Mouse (Mus musculus): Measurements from ENCODE around the gene Mapkapk5. TPM values are rescaled to one million over a fixed set of nuclear protein-coding genes. Genes with fewer than 3 reads are reported as not detected.

The Mapkapk5 gene
- total and polyA plus RNA-seq, 3 experiments: 66.3 to 74.8 TPM; not detected in 1

- no peak overlapping the region for H3K9ac ChIP-seq (ENCODE audit: control insufficient read depth, low read depth, low read length, poor library complexity, severe bottlenecking)
- DNase-seq (ENCODE audit: low read depth, low spot score): no peak
- H3K9me3 ChIP-seq (replicated peaks; ENCODE audit: insufficient read depth, low read length): no peaks in the 10 kb centered on the region
- no peaks in the 10 kb centered on the region for H3K27me3 ChIP-seq (ENCODE audit: control insufficient read depth in 1 of 2, insufficient read depth in 2 of 2, low read length in 2 of 2)
- H3K36me3 ChIP-seq (ENCODE audit: control insufficient read depth in 1 of 2, insufficient read depth in 2 of 2, low read length in 2 of 2): peaks cover 0 to 3% of the 10 kb centered on the region in 2 experiments; a peak in 1 of 4 replicates
- no peaks in the 10 kb centered on the region for H3K4me1 ChIP-seq (ENCODE audit: control insufficient read depth in 1 of 2, insufficient read depth in 2 of 2, low read length in 2 of 2)
- H3K27ac ChIP-seq (ENCODE audit: control insufficient read depth, low read depth, low read length): no peak overlapping the region
- TF ChIP-seq MXI1 (IDR thresholded peaks at IDR 0.05; ENCODE audit: low read depth, low read length) (no peak), GABPA (IDR thresholded peaks at IDR 0.05; ENCODE audit: low read depth, low read length) (no peak), UBTF (IDR thresholded peaks at IDR 0.05; ENCODE audit: borderline replicate concordance, insufficient read depth, low read depth, low read length) (no peak), NRF1 (IDR thresholded peaks at IDR 0.05; ENCODE audit: insufficient read depth, low read depth, low read length, poor library complexity, severe bottlenecking) (no peak), KAT2A (conservative IDR thresholded peaks at IDR 0.05; ENCODE audit: low read depth, low read length) (no peak), MYC (IDR thresholded peaks at IDR 0.05; ENCODE audit: low read depth, low read length) (no peak), ZKSCAN1 (IDR thresholded peaks at IDR 0.05; ENCODE audit: low read depth, low read length) (no peak), MAX (IDR thresholded peaks at IDR 0.05; ENCODE audit: low read length) (no peak), MAZ (IDR thresholded peaks at IDR 0.05; ENCODE audit: low read depth, low read length) (no peak), ZNF384 (IDR thresholded peaks at IDR 0.05; ENCODE audit: low read depth, low read length) (no peak), HCFC1 (IDR thresholded peaks at IDR 0.05; ENCODE audit: low read depth, low read length) (no peak), GATA1 (IDR thresholded peaks at IDR 0.05; ENCODE audit: low read depth, low read length) (no peak)
- no peaks in the 10 kb centered on the region for H3K79me2 ChIP-seq (ENCODE audit: control insufficient read depth, insufficient read depth, low read length, poor library complexity)
- H3K4me3 ChIP-seq (ENCODE audit: control insufficient read depth in 1 of 2, insufficient read depth in 1 of 2, low read depth in 2 of 2, low read length in 2 of 2): no peak overlapping the region
These were observed 25.1 kb upstream of the Mapkapk5 start for GRCm38 (mm10) chr5:121570787-121571186.

GRCm38 (mm10) chr5:121569881-121570420 lies 24.2 kb upstream of the Mapkapk5 start:
- H3K27me3 ChIP-seq (ENCODE audit: control insufficient read depth in 1 of 2, insufficient read depth in 2 of 2, low read length in 2 of 2): no peaks in the 10 kb centered on the region
- H3K9ac ChIP-seq (ENCODE audit: control insufficient read depth, low read depth, low read length, poor library complexity, severe bottlenecking): no peak overlapping the region
- TF ChIP-seq ZC3H11A (IDR thresholded peaks at IDR 0.05; ENCODE audit: low read depth, low read length) (no peak), RAD21 (IDR thresholded peaks at IDR 0.05; ENCODE audit: low read depth, low read length) (no peak), EP300 (IDR thresholded peaks at IDR 0.05; ENCODE audit: low read depth in 1 of 2, low read length in 2 of 2) (no peak), MYB (IDR thresholded peaks at IDR 0.05; ENCODE audit: low read depth, low read length) (no peak), SMC3 (IDR thresholded peaks at IDR 0.05; ENCODE audit: low read depth, low read length) (no peak), UBTF (IDR thresholded peaks at IDR 0.05; ENCODE audit: borderline replicate concordance, insufficient read depth, low read depth, low read length) (no peak), NRF1 (IDR thresholded peaks at IDR 0.05; ENCODE audit: insufficient read depth, low read depth, low read length, poor library complexity, severe bottlenecking) (no peak), JUND (IDR thresholded peaks at IDR 0.05; ENCODE audit: low read depth, low read length) (no peak), ZNF384 (IDR thresholded peaks at IDR 0.05; ENCODE audit: low read depth, low read length) (no peak), CHD2 (IDR thresholded peaks at IDR 0.05; ENCODE audit: low read length) (no peak), CTCF (IDR thresholded peaks at IDR 0.05 in 2 of 3, conservative IDR thresholded peaks at IDR 0.05 in 1 of 3; ENCODE audit: control insufficient read depth in 1 of 3, insufficient read depth in 1 of 3, low read depth in 2 of 3, low read length in 3 of 3, poor library complexity in 1 of 3, severe bottlenecking in 1 of 3) (no peak), ELF1 (IDR thresholded peaks at IDR 0.05; ENCODE audit: low read depth, low read length) (no peak), MEF2A (IDR thresholded peaks at IDR 0.05; ENCODE audit: extremely low read depth, insufficient replicate concordance, low read depth, low read length, poor library complexity, severe bottlenecking) (no peak), MXI1 (IDR thresholded peaks at IDR 0.05; ENCODE audit: low read depth, low read length) (no peak), HCFC1 (IDR thresholded peaks at IDR 0.05; ENCODE audit: low read depth, low read length) (no peak), TAL1 (IDR thresholded peaks at IDR 0.05; ENCODE audit: low read length) (no peak), SIN3A (IDR thresholded peaks at IDR 0.05; ENCODE audit: low read length) (no peak), POLR2AphosphoS2 (IDR thresholded peaks at IDR 0.05; ENCODE audit: low read length) (no peak), BHLHE40 (IDR thresholded peaks at IDR 0.05; ENCODE audit: borderline replicate concordance, low read depth, low read length) (no peak)
- no peaks in the 10 kb centered on the region for H3K79me2 ChIP-seq (ENCODE audit: control insufficient read depth, insufficient read depth, low read length, poor library complexity)
- DNase-seq (ENCODE audit: low read depth, low spot score): no peak
- H3K36me3 ChIP-seq (ENCODE audit: control insufficient read depth in 1 of 2, insufficient read depth in 2 of 2, low read length in 2 of 2): peaks cover 0 to 3% of the 10 kb centered on the region in 2 experiments; a peak in 1 of 4 replicates
- H3K27ac ChIP-seq (ENCODE audit: control insufficient read depth, low read depth, low read length): no peak overlapping the region
- no peaks in the 10 kb centered on the region for H3K9me3 ChIP-seq (replicated peaks; ENCODE audit: insufficient read depth, low read length)
- H3K4me3 ChIP-seq (ENCODE audit: control insufficient read depth in 1 of 2, insufficient read depth in 1 of 2, low read depth in 2 of 2, low read length in 2 of 2): no peak overlapping the region
- H3K4me1 ChIP-seq (ENCODE audit: control insufficient read depth in 1 of 2, insufficient read depth in 2 of 2, low read length in 2 of 2): peaks cover 0 to under 1% of the 10 kb centered on the region in 2 experiments; a peak in 1 of 4 replicates
